Mouse (Mus musculus) small intestine, adult 2 months (tissue): Measurements from ENCODE around the gene Kcnq2.

Experiments used
- CTCF ChIP-seq: fragments of 200-500 bp; IDR thresholded peaks from 2 replicates; pipeline ENCODE4 v1.5.1; 2012; ENCODE audit warnings: low read depth, mild to moderate bottlenecking, control low read depth, inconsistent platforms, low read length, moderate library complexity, mixed read lengths; ENCODE audit not compliant: insufficient replicate concordance, insufficient read length; ENCODE audit errors: extremely low read depth
- POLR2A ChIP-seq: fragments of 200-500 bp; IDR thresholded peaks from 2 replicates; pipeline ENCODE4 v1.6.1; 2012; ENCODE audit warnings: low read depth, mild to moderate bottlenecking, control low read depth, inconsistent platforms, low read length, moderate library complexity

- no peak for TF ChIP-seq CTCF
- TF ChIP-seq POLR2A = no peak
Measured at GRCm38 (mm10) chr2:181180898-181181297, 45.8 kb upstream of the Kcnq2 start.
